Mouse (Mus musculus): ENCODE data around the gene Zc3h4. TPM values are rescaled to one million over a fixed set of nuclear protein-coding genes. Genes with fewer than 3 reads are reported as not detected.

Gene Zc3h4
- total and polyA plus RNA-seq, 3 experiments = 17.8 to 32.4 (median 27.7) TPM

DNA sequence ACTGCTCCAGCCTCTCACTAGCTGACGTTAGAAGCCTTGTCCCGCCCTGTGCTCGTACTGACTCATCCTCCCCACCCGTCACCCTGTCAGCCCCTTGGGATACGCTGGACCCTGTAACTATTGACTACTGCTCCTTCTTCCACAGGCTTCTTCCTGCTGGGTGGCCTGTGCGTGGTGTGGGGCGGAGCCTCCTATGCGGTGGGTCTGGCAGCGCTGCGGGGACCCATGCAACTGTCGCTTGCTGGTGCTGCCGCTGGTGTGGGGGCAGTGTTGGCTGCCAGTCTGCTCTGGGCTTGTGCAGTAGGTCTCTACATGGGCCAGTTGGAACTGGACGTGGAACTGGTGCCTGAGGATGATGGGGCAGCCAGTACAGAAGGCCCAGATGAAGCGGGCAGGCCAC is 54.3 kb downstream of the Zc3h4 start:
- Histone ChIP-seq H3K27ac (no peak overlapping the region), H3K4me3 (no peak overlapping the region), H3K4me1 (ENCODE audit: control insufficient read depth, insufficient read depth, low read length) (peaks cover 2% of the 10 kb centered on the region), H3K27me3 (ENCODE audit: control insufficient read depth, insufficient read depth, low read length) (no peaks in the 10 kb centered on the region), H3K79me2 (replicated peaks; ENCODE audit: control insufficient read depth, insufficient read depth, low read length) (no peaks in the 10 kb centered on the region), H3K9ac (ENCODE audit: low read depth, low read length) (no peak overlapping the region), H3K36me3 (ENCODE audit: control insufficient read depth, insufficient read depth, low read length) (no peaks in the 10 kb centered on the region)
- intact Hi-C loops (cut with DNase I) = loop anchor here (10.0 kb wide), 1 partner anchor 140 kb away; no protein-coding TSS in a partner anchor
- DNase-seq = no peak
- no peak for TF ChIP-seq POLR2A (IDR thresholded peaks at IDR 0.05; ENCODE audit: insufficient read depth, low read depth, low read length)
- TF ChIP-seq EP300 (IDR thresholded peaks at IDR 0.05; ENCODE audit: insufficient read depth, low read depth, low read length) = no peak
- no peak for TF ChIP-seq CTCF (IDR thresholded peaks at IDR 0.05)
- WGBS = 95% methylated on average over 14 of the region's 14 CpGs

DNA sequence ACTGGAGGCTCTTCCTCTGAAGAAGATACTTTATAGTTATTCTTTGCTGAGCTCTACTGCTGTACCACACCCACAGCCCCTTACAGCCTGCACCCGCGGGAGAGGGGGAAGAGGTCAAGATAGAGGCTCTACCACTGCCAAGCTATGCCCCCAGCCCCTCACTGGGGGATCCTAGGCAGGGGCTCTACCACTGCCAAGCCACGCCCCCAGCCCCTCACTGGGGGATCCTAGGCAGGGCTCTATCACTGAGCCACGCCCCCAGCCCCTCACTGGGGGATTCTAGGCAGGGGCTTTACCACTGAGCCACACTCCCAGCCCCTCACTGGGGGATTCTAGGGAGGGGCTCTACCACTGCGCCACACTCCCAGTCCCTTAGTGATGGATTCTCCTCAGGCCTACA is 55.6 kb downstream of the Zc3h4 start:
- WGBS = 85% methylated on average over 5 of the region's 5 CpGs
- no peaks in the 10 kb centered on the region for H3K27me3 ChIP-seq (ENCODE audit: control insufficient read depth, insufficient read depth, low read length)
- H3K36me3 ChIP-seq (ENCODE audit: control insufficient read depth, insufficient read depth, low read length) = no peaks in the 10 kb centered on the region
- H3K4me1 ChIP-seq (ENCODE audit: control insufficient read depth, insufficient read depth, low read length) = peaks cover 2% of the 10 kb centered on the region
- H3K27ac ChIP-seq = no peak overlapping the region
- no peaks in the 10 kb centered on the region for H3K79me2 ChIP-seq (replicated peaks; ENCODE audit: control insufficient read depth, insufficient read depth, low read length)
- no peak for TF ChIP-seq CTCF (IDR thresholded peaks at IDR 0.05)
- TF ChIP-seq EP300 (IDR thresholded peaks at IDR 0.05; ENCODE audit: insufficient read depth, low read depth, low read length) = no peak
- no peak for TF ChIP-seq POLR2A (IDR thresholded peaks at IDR 0.05; ENCODE audit: insufficient read depth, low read depth, low read length)
- H3K9ac ChIP-seq (ENCODE audit: low read depth, low read length) = no peak overlapping the region
- intact Hi-C loops (cut with DNase I) = loop anchor here (10.0 kb wide), 1 partner anchor 141 kb away; no protein-coding TSS in a partner anchor
- no peak overlapping the region for H3K4me3 ChIP-seq
- no peak for DNase-seq

DNA sequence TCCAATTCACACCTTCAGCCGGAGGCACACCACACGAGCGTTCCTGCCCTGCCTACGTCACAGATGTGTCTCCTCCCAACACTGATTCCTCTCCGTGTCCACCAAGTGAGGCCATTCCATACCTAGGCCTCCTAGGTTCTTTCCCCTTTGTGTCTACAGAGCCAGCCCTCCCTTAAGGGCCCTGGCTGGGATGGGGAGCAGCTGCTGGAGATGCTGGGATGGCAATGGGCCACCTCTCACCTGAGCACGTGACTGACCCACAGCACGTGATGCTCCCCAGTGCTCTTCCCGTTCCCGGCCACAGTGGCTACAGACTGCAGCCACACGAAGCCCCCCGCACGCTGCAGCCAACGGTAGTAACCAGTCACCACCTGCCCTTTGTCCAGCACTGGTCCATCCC is 59.9 kb downstream of the Zc3h4 start:
- Histone ChIP-seq H3K27me3 (ENCODE audit: control insufficient read depth, insufficient read depth, low read length) (no peaks in the 10 kb centered on the region), H3K9ac (ENCODE audit: low read depth, low read length) (no peak overlapping the region), H3K36me3 (ENCODE audit: control insufficient read depth, insufficient read depth, low read length) (no peaks in the 10 kb centered on the region), H3K4me3 (no peak overlapping the region), H3K79me2 (replicated peaks; ENCODE audit: control insufficient read depth, insufficient read depth, low read length) (no peaks in the 10 kb centered on the region), H3K27ac (no peak overlapping the region), H3K4me1 (ENCODE audit: control insufficient read depth, insufficient read depth, low read length) (no peaks in the 10 kb centered on the region)
- WGBS = 53% methylated on average over 13 of the region's 13 CpGs
- DNase-seq = no peak
- TF ChIP-seq EP300 (IDR thresholded peaks at IDR 0.05; ENCODE audit: insufficient read depth, low read depth, low read length) (no peak), POLR2A (IDR thresholded peaks at IDR 0.05; ENCODE audit: insufficient read depth, low read depth, low read length) (no peak), CTCF (IDR thresholded peaks at IDR 0.05) (no peak)
- intact Hi-C loops (cut with DNase I) = loop anchor here (5.0 to 10.0 kb wide), 2 partner anchors 83 to 166 kb away; no protein-coding TSS in a partner anchor

DNA sequence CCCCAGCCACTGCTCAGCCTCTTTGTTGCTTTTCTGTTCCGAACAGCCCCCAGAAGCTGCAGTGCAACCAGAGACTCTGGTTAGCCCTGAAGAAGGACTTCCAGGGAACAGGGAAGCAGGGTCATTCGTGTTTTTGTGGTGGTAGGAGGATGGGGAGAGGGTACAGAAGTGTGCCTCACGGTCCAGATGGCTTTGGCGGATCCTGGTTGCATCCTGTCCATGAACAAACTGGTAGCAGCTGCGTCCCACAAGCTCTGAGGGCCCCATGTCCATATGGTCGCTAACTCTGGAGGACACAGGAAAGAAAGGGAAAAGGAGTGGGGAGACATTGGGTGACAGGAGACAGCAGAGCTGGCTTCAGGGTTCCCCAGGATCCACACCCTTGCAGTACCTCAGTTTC is 60.4 kb downstream of the Zc3h4 start:
- H3K79me2 ChIP-seq (replicated peaks; ENCODE audit: control insufficient read depth, insufficient read depth, low read length) = no peaks in the 10 kb centered on the region
- TF ChIP-seq EP300 (IDR thresholded peaks at IDR 0.05; ENCODE audit: insufficient read depth, low read depth, low read length) (no peak), CTCF (IDR thresholded peaks at IDR 0.05) (no peak)
- no peak overlapping the region for H3K4me3 ChIP-seq
- H3K4me1 ChIP-seq (ENCODE audit: control insufficient read depth, insufficient read depth, low read length) = no peaks in the 10 kb centered on the region
- no peak overlapping the region for H3K27ac ChIP-seq
- H3K36me3 ChIP-seq (ENCODE audit: control insufficient read depth, insufficient read depth, low read length) = no peaks in the 10 kb centered on the region
- 55% methylated on average over 6 of the region's 6 CpGs for WGBS
- no peaks in the 10 kb centered on the region for H3K27me3 ChIP-seq (ENCODE audit: control insufficient read depth, insufficient read depth, low read length)
- intact Hi-C loops (cut with DNase I) = loop anchor here (5.0 to 10.0 kb wide), 2 partner anchors 84 to 166 kb away; no protein-coding TSS in a partner anchor
- DNase-seq = no peak
- no peak overlapping the region for H3K9ac ChIP-seq (ENCODE audit: low read depth, low read length)

DNA sequence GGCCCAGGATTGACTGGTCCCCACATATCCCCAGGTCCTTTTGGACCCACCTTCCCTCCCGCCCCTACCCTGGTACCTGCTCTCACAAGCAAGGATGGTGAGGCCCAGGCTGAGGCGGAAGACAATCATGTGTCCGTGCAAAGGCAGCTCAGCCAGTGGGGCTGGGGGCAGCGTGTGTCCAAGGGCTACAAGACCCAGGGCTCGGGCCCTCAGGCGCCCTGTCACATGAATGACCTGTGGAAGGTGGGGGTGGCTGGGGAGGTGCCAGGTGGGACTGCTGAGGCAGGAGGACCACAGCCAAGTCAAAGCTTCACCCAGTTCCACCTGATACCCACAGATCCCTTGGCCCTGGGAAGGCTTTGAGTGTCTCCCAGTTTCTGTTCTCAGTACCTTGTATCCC is 61.0 kb downstream of the Zc3h4 start:
- Histone ChIP-seq H3K36me3 (ENCODE audit: control insufficient read depth, insufficient read depth, low read length) (no peaks in the 10 kb centered on the region), H3K9ac (ENCODE audit: low read depth, low read length) (no peak overlapping the region), H3K27ac (no peak overlapping the region), H3K79me2 (replicated peaks; ENCODE audit: control insufficient read depth, insufficient read depth, low read length) (no peaks in the 10 kb centered on the region), H3K4me3 (no peak overlapping the region), H3K4me1 (ENCODE audit: control insufficient read depth, insufficient read depth, low read length) (no peaks in the 10 kb centered on the region), H3K27me3 (ENCODE audit: control insufficient read depth, insufficient read depth, low read length) (no peaks in the 10 kb centered on the region)
- intact Hi-C loops (cut with DNase I) = loop anchor here (5.0 to 10.0 kb wide), 2 partner anchors 84 to 167 kb away; no protein-coding TSS in a partner anchor
- 70% methylated on average over 6 of the region's 6 CpGs for WGBS
- no peak for DNase-seq
- TF ChIP-seq POLR2A (IDR thresholded peaks at IDR 0.05; ENCODE audit: insufficient read depth, low read depth, low read length) = no peak
- no peak for TF ChIP-seq EP300 (IDR thresholded peaks at IDR 0.05; ENCODE audit: insufficient read depth, low read depth, low read length)
- no peak for TF ChIP-seq CTCF (IDR thresholded peaks at IDR 0.05)

DNA sequence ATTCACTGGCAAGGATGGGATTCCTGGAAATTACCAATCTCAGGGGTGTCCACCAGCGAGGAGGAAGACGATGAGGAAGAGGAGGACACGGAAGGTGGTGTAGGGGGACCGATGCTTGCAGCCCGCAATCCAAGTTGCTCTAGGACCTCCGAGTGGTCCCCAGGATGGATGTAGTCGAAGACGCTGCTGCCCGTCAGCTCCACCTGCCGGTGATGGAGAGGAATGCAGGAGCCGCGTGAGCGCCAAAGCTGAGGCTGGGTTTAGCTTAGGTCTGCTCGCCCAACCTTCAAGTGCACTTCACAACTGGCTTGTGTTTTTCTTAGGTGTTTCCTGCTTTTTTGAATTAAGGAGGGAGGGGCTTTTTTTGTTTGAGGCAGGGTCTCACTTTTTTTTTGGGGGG is 62.5 kb downstream of the Zc3h4 start:
- no peak overlapping the region for H3K9ac ChIP-seq (ENCODE audit: low read depth, low read length)
- no peak overlapping the region for H3K4me3 ChIP-seq
- intact Hi-C loops (cut with DNase I) = loop anchor here (5.0 to 10.0 kb wide), 2 partner anchors 86 to 168 kb away; no protein-coding TSS in a partner anchor
- WGBS = 3% methylated on average over 14 of the region's 14 CpGs
- no peaks in the 10 kb centered on the region for H3K79me2 ChIP-seq (replicated peaks; ENCODE audit: control insufficient read depth, insufficient read depth, low read length)
- peak; percentile 74 to 88 for DNase-seq
- H3K27ac ChIP-seq = no peak overlapping the region
- H3K36me3 ChIP-seq (ENCODE audit: control insufficient read depth, insufficient read depth, low read length) = no peaks in the 10 kb centered on the region
- TF ChIP-seq CTCF (IDR thresholded peaks at IDR 0.05) (peak; percentile 92), POLR2A (IDR thresholded peaks at IDR 0.05; ENCODE audit: insufficient read depth, low read depth, low read length) (no peak), EP300 (IDR thresholded peaks at IDR 0.05; ENCODE audit: insufficient read depth, low read depth, low read length) (peak; percentile 64; the same call in 1 of the 2 replicates)
- no peaks in the 10 kb centered on the region for H3K27me3 ChIP-seq (ENCODE audit: control insufficient read depth, insufficient read depth, low read length)
- H3K4me1 ChIP-seq (ENCODE audit: control insufficient read depth, insufficient read depth, low read length) = no peaks in the 10 kb centered on the region
